Mouse (Mus musculus) midbrain, embryonic 10.5 days (tissue): ENCODE data around the gene Snw1. TPM values are rescaled to one million over a fixed set of nuclear protein-coding genes. Genes with fewer than 3 reads are reported as not detected.

Source experiments
- DNase-seq: peaks from one replicate; pipeline ENCODE4 v3.0.0-alpha.2; 2017; ENCODE audit warnings: low spot score
- H3K27ac ChIP-seq: fragments of 300-500 bp; sonication (generic); replicated peaks from 2 replicates; pipeline ENCODE4 v1.5.1; 2016; ENCODE audit warnings: mild to moderate bottlenecking
- H3K27me3 ChIP-seq: fragments of 300-500 bp; sonication (generic); 2 replicates; pipeline ENCODE4 v1.6.1; 2016; ENCODE audit warnings: low read depth, mild to moderate bottlenecking; ENCODE audit not compliant: poor library complexity, severe bottlenecking
- H3K36me3 ChIP-seq: fragments of 300-500 bp; sonication (generic); 2 replicates; pipeline ENCODE4 v1.6.1; 2016; ENCODE audit warnings: mild to moderate bottlenecking, moderate library complexity
- H3K4me1 ChIP-seq: fragments of 300-500 bp; sonication (generic); 2 replicates; pipeline ENCODE4 v1.6.1; 2016
- H3K4me3 ChIP-seq: fragments of 300-500 bp; sonication (generic); 2 replicates; pipeline ENCODE4 v1.5.1; 2016; ENCODE audit warnings: mild to moderate bottlenecking, moderate library complexity
- H3K9me3 ChIP-seq: fragments of 300-500 bp; sonication (generic); replicated peaks from 2 replicates; pipeline ENCODE4 v1.6.1; 2016; ENCODE audit warnings: mild to moderate bottlenecking
- WGBS: fragments of 180-500 bp; shearing (Covaris S2); methylation state at CpG from one replicate; pipeline ENCODE4 v1.1.7; 2016; 5-methylcytosine and 5-hydroxymethylcytosine counted together
- microRNA-seq: library from miRNA; unstranded; fragments of <30 nt; microRNA quantifications from one replicate; pipeline ENCODE4, GENCODE M21; 2017
- polyA plus RNA-seq: library from polyadenylated mRNA; unstranded; fragments of >200 nt; fragmentation: Nextera tagmentation; extraction: Ambion mirVana; gene quantifications from 2 replicates; pipeline ENCODE4 v1.2.1, GENCODE M21; 2016

Gene Snw1
- polyA plus RNA-seq, 1 experiment from 2014 or later = 161 TPM

GRCm38 (mm10) chr12:87415358-87415757 is 56.7 kb downstream of the Snw1 start:
- H3K4me1 ChIP-seq = peaks cover 15% of the 10 kb centered on the region
- 78% methylated on average over 4 of the region's 4 CpGs for WGBS

GRCm38 (mm10) chr12:87413179-87413790 is 58.8 kb downstream of the Snw1 start:
- Histone ChIP-seq H3K36me3 (no peaks in the 10 kb centered on the region), H3K4me3 (no peak overlapping the region), H3K9me3 (no peaks in the 10 kb centered on the region), H3K4me1 (peaks cover 1% of the 10 kb centered on the region), H3K27ac (no peak overlapping the region), H3K27me3 (no peaks in the 10 kb centered on the region)
- 24% methylated on average over 4 of the region's 4 CpGs for WGBS
- DNase-seq = peak; percentile 72

More at GRCm38 (mm10) chr12:87415358-87415757, 56.7 kb downstream of the Snw1 start:
- no peaks in the 10 kb centered on the region for H3K36me3 ChIP-seq
- H3K27me3 ChIP-seq = no peaks in the 10 kb centered on the region
- no peak for DNase-seq
- no peak overlapping the region for H3K27ac ChIP-seq
- no peaks in the 10 kb centered on the region for H3K9me3 ChIP-seq
- no peak overlapping the region for H3K4me3 ChIP-seq

- Histone ChIP-seq H3K27ac (no peak overlapping the region), H3K4me1 (peaks cover 9% of the 10 kb centered on the region), H3K36me3 (no peaks in the 10 kb centered on the region), H3K27me3 (no peaks in the 10 kb centered on the region), H3K9me3 (no peaks in the 10 kb centered on the region), H3K4me3 (no peak overlapping the region)
- 65% methylated on average over 7 of the region's 7 CpGs for WGBS
- no peak for DNase-seq
Measured at GRCm38 (mm10) chr12:87410999-87411398, 61.1 kb downstream of the Snw1 start.

- no peaks in the 10 kb centered on the region for H3K36me3 ChIP-seq
- no peak for DNase-seq
- peaks cover 9% of the 10 kb centered on the region for H3K4me1 ChIP-seq
- H3K27me3 ChIP-seq = no peaks in the 10 kb centered on the region
- WGBS = 79% methylated on average over 4 of the region's 4 CpGs
- H3K9me3 ChIP-seq = no peaks in the 10 kb centered on the region
- no peak overlapping the region for H3K4me3 ChIP-seq
- no peak overlapping the region for H3K27ac ChIP-seq
Measured at GRCm38 (mm10) chr12:87409123-87409522, 63.0 kb downstream of the Snw1 start.

- Histone ChIP-seq H3K27me3 (no peaks in the 10 kb centered on the region), H3K4me1 (peaks cover 9% of the 10 kb centered on the region), H3K27ac (peak overlapping the region; percentile 15; the same call in 1 of the 2 replicates), H3K36me3 (no peaks in the 10 kb centered on the region), H3K4me3 (no peak overlapping the region), H3K9me3 (no peaks in the 10 kb centered on the region)
- 46% methylated on average over 21 of the region's 21 CpGs for WGBS
- peak; percentile 24 for DNase-seq
Measured at GRCm38 (mm10) chr12:87407869-87408605, 64.0 kb downstream of the Snw1 start.

GRCm38 (mm10) chr12:87405721-87406120 is 66.4 kb downstream of the Snw1 start:
- no peaks in the 10 kb centered on the region for H3K36me3 ChIP-seq
- H3K27ac ChIP-seq = no peak overlapping the region
- no peak for DNase-seq
- WGBS = 76% methylated on average over 3 of the region's 3 CpGs
- H3K9me3 ChIP-seq = no peaks in the 10 kb centered on the region
- H3K4me1 ChIP-seq = peaks cover 9% of the 10 kb centered on the region
- no peaks in the 10 kb centered on the region for H3K27me3 ChIP-seq
- no peak overlapping the region for H3K4me3 ChIP-seq

GRCm38 (mm10) chr12:87405165-87405564 is 66.9 kb downstream of the Snw1 start:
- no peak for DNase-seq
- H3K9me3 ChIP-seq = no peaks in the 10 kb centered on the region
- H3K4me3 ChIP-seq = no peak overlapping the region
- H3K27ac ChIP-seq = no peak overlapping the region
- no peaks in the 10 kb centered on the region for H3K27me3 ChIP-seq
- H3K4me1 ChIP-seq = peaks cover 9% of the 10 kb centered on the region
- no peaks in the 10 kb centered on the region for H3K36me3 ChIP-seq
- WGBS = 90% methylated on average over 4 of the region's 4 CpGs

GRCm38 (mm10) chr12:87401883-87402282 is 70.2 kb downstream of the Snw1 start:
- no peak overlapping the region for H3K4me3 ChIP-seq
- 70% methylated on average over 6 of the region's 6 CpGs for WGBS
- no peaks in the 10 kb centered on the region for H3K27me3 ChIP-seq
- no peak overlapping the region for H3K27ac ChIP-seq
- H3K9me3 ChIP-seq = no peaks in the 10 kb centered on the region
- no peaks in the 10 kb centered on the region for H3K36me3 ChIP-seq
- no peaks in the 10 kb centered on the region for H3K4me1 ChIP-seq
- no peak for DNase-seq

- Histone ChIP-seq H3K4me1 (no peaks in the 10 kb centered on the region), H3K4me3 (no peak overlapping the region), H3K27ac (no peak overlapping the region), H3K36me3 (no peaks in the 10 kb centered on the region), H3K9me3 (no peaks in the 10 kb centered on the region), H3K27me3 (no peaks in the 10 kb centered on the region)
- DNase-seq = no peak
- WGBS = 86% methylated on average over 10 of the region's 10 CpGs
Measured at GRCm38 (mm10) chr12:87399119-87399819, 72.8 kb downstream of the Snw1 start.

Small RNAs within 50 kb of the gene (microRNA-seq; reads per million reads assigned to microRNA genes)
- gene Mir3068 = 18.9 reads per million, percentile 30 among the genes with 10 or more reads in this experiment

Other genes with a start within 250 kb of the Snw1 start
- 0.82 and 0.83 TPM in 2 replicates for gene Noxred1, start 233.5 kb downstream of the Snw1 start, polyA plus RNA-seq
- 54.8 and 59.6 TPM in 2 replicates for gene Vipas39, start 206.0 kb downstream of the Snw1 start, polyA plus RNA-seq
- gene Ahsa1, start 205.8 kb downstream of the Snw1 start, polyA plus RNA-seq = 243 and 272 TPM in 2 replicates
- gene Ism2, start 172.6 kb downstream of the Snw1 start, polyA plus RNA-seq = 0.99 and 1.4 TPM in 2 replicates
- 50.9 and 57.6 TPM in 2 replicates for gene Sptlc2, start 83.9 kb downstream of the Snw1 start, polyA plus RNA-seq
- 283 and 318 TPM in 2 replicates for gene Slirp, start 28.4 kb downstream of the Snw1 start, polyA plus RNA-seq
- gene Alkbh1, start 28.3 kb downstream of the Snw1 start, polyA plus RNA-seq = 59.6 and 64.2 TPM in 2 replicates
- not detected in 2 replicates for gene Gm5788, start 22.4 kb upstream of the Snw1 start, polyA plus RNA-seq
- not detected in 2 replicates for gene Gm8300, start 42.0 kb upstream of the Snw1 start, polyA plus RNA-seq
- not detected in 2 replicates for gene Oog1, start 130.4 kb upstream of the Snw1 start, polyA plus RNA-seq
- gene Gm4027, start 146.6 kb upstream of the Snw1 start, polyA plus RNA-seq = not detected in 2 replicates
- gene Gm16381, start 172.3 kb upstream of the Snw1 start, polyA plus RNA-seq = not detected in 2 replicates